Mouse (Mus musculus) midbrain, embryonic 14.5 days (tissue): ENCODE measurements around the gene Lmbr1l. TPM values are rescaled to one million over a fixed set of nuclear protein-coding genes. Genes with fewer than 3 reads are reported as not detected.
A peak's percentile ranks its signal among the peaks of the same experiment; 100 is the strongest.

ENCODE experiments used
- ATAC-seq: fragments of 200-750 bp; cut with Nextera tagmentation; 2 replicates; pipeline ENCODE4 v1.8.0; 2017; ENCODE audit warnings: moderate number of reproducible peaks, moderate library complexity; ENCODE audit not compliant: low FRiP score, low TSS enrichment
- DNase-seq: peaks from one replicate; pipeline ENCODE4 v3.0.0-alpha.2; 2015
- H3K27ac ChIP-seq: fragments of 300-500 bp; sonication (generic); replicated peaks from 2 replicates; pipeline ENCODE4 v1.5.1; 2014; ENCODE audit warnings: mild to moderate bottlenecking, low read depth, low read length, moderate library complexity
- H3K27me3 ChIP-seq: fragments of 300-500 bp; sonication (generic); 2 replicates; pipeline ENCODE4 v1.6.1; 2014; ENCODE audit warnings: low read length, control low read depth, mixed read lengths; ENCODE audit not compliant: control insufficient read depth, insufficient read depth
- H3K36me3 ChIP-seq: fragments of 300-500 bp; sonication (generic); 2 replicates; pipeline ENCODE4 v1.6.1; 2014; ENCODE audit warnings: low read length, control low read depth; ENCODE audit not compliant: control insufficient read depth, insufficient read depth
- H3K4me1 ChIP-seq: fragments of 300-500 bp; sonication (generic); 2 replicates; pipeline ENCODE4 v1.6.1; 2014; ENCODE audit warnings: mild to moderate bottlenecking, antibody characterized with exemption, low read length, control low read depth; ENCODE audit not compliant: control insufficient read depth, insufficient read depth
- H3K4me2 ChIP-seq: fragments of 300-500 bp; sonication (generic); 2 replicates; pipeline ENCODE4 v1.6.1; 2014; ENCODE audit warnings: mild to moderate bottlenecking, low read length, moderate library complexity
- H3K4me3 ChIP-seq: fragments of 300-500 bp; sonication (generic); replicated peaks from 2 replicates; pipeline ENCODE4 v1.5.1; 2014; ENCODE audit warnings: low read depth, low read length
- H3K9ac ChIP-seq: fragments of 300-500 bp; sonication (generic); replicated peaks from 2 replicates; pipeline ENCODE4 v1.6.1; 2014; ENCODE audit warnings: mild to moderate bottlenecking, low read length, moderate library complexity
- H3K9me3 ChIP-seq: fragments of 300-500 bp; sonication (generic); 2 replicates; pipeline ENCODE4 v1.6.1; 2016; ENCODE audit warnings: low read length, control low read depth, mixed read lengths; ENCODE audit not compliant: control insufficient read depth
- WGBS: fragments of 180-500 bp; shearing (Covaris S2); extraction: QIAGEN DNeasy Blood & Tissue Kit; methylation state at CpG from one replicate; pipeline ENCODE4 v1.1.7; 2014; 5-methylcytosine and 5-hydroxymethylcytosine counted together
- polyA plus RNA-seq: library from polyadenylated mRNA; unstranded; fragments of >200 nt; fragmentation: Nextera tagmentation; extraction: Ambion mirVana; gene quantifications from 2 replicates; pipeline ENCODE4 v1.2.1, GENCODE M21; 2014

Lmbr1l gene
- polyA plus RNA-seq, 1 experiment from 2014 or later, result 11.2 TPM

DNA sequence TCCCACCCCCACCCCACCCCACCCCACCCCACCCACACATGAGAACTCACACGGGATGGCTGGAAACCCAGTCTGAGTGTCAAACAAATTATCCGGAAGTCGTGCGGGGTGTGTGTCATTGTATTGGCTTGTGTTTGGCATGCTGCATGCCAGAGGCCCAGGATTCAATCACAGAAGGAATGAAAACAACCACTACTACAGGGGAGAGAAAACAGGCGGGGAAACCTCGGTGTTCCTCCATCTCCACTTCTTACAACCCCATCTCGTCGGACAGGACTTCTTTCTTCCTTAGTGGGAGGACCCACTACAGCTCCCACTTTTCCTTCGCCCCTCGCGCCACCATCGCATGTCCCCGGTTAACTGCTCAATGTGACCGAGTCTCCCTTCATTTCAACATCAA is 940 bp downstream of the Lmbr1l start:
- Histone ChIP-seq H3K4me2 (peak overlapping the region; percentile 78), H3K4me1 (peaks cover 20% of the 10 kb centered on the region), H3K4me3 (peak overlapping the region; percentile 91), H3K27ac (peak overlapping the region; percentile 97), H3K9ac (peak overlapping the region; percentile 84), H3K27me3 (no peaks in the 10 kb centered on the region), H3K36me3 (peaks cover 20% of the 10 kb centered on the region), H3K9me3 (no peaks in the 10 kb centered on the region)
- under 1% methylated on average over 14 of the region's 14 CpGs for WGBS
- DNase-seq, result peak; percentile 51
- no peak for ATAC-seq

DNA sequence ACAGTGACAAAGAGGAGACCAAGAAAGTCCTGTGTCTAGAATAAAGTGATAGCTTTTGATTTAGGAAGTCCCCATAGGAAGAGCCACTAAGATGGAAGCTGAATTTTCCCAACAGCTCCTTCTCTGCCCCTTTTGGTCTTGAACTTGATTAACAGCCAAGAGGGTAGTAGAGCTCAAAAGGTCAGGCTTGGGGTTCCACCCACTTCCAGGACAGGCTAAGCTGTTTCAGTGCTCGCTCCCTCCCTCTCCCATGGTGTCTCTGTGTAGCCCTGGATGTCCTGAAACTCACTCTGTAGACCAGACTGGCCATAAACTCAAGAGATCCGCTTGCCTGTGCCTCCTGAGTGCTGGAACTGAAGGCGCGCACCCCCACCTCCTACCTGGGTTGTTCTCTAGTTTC is 2.0 kb downstream of the Lmbr1l start:
- Histone ChIP-seq H3K4me3 (peak overlapping the region; percentile 91), H3K9ac (peak overlapping the region; percentile 84; the same call in 1 of the 2 replicates), H3K27me3 (no peaks in the 10 kb centered on the region), H3K4me2 (peak overlapping the region; percentile 78), H3K4me1 (peaks cover 20% of the 10 kb centered on the region), H3K9me3 (no peaks in the 10 kb centered on the region), H3K27ac (no peak overlapping the region), H3K36me3 (peaks cover 30% of the 10 kb centered on the region)
- ATAC-seq (no peak), DNase-seq (no peak)
- WGBS, result 91% methylated on average over 4 of the region's 4 CpGs

- no peaks in the 10 kb centered on the region for H3K9me3 ChIP-seq
- H3K27ac ChIP-seq, result no peak overlapping the region
- no peak overlapping the region for H3K4me2 ChIP-seq
- 94% methylated on average over 6 of the region's 6 CpGs for WGBS
- H3K9ac ChIP-seq, result no peak overlapping the region
- no peak overlapping the region for H3K4me3 ChIP-seq
- H3K27me3 ChIP-seq, result no peaks in the 10 kb centered on the region
- peaks cover 40% of the 10 kb centered on the region for H3K36me3 ChIP-seq
- H3K4me1 ChIP-seq, result peaks cover 20% of the 10 kb centered on the region
- no peak for DNase-seq
- no peak for ATAC-seq
Measured at GRCm38 (mm10) chr15:98914903-98915302, 3.1 kb downstream of the Lmbr1l start.

DNA sequence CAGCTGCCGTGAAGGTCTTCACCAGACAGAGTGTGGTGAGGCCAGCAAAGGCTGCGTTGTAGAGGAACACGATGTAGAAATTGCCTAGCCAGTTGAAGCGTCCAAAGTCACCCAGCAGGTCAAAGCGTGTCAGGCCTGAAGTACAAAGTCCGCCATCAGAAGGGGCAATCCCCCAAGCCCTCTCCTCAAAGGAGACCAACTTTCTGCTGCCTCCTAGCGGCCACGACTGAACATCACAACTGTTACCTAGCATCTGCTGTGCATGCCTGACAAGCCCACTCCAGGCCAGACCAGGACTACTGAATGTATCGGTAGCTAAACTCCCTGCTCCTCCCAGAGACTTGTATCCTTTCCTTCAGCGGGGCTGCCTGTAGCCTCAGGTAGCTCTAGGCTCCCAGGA is 13.3 kb downstream of the Lmbr1l start:
- 29% methylated on average over 10 of the region's 10 CpGs for WGBS
- no peak overlapping the region for H3K27ac ChIP-seq
- no peaks in the 10 kb centered on the region for H3K9me3 ChIP-seq
- no peak overlapping the region for H3K9ac ChIP-seq
- peaks cover 69% of the 10 kb centered on the region for H3K36me3 ChIP-seq
- H3K4me3 ChIP-seq, result no peak overlapping the region
- ATAC-seq (no peak), DNase-seq (peak; percentile 79)
- H3K4me1 ChIP-seq, result no peaks in the 10 kb centered on the region
- no peak overlapping the region for H3K4me2 ChIP-seq
- no peaks in the 10 kb centered on the region for H3K27me3 ChIP-seq

DNA sequence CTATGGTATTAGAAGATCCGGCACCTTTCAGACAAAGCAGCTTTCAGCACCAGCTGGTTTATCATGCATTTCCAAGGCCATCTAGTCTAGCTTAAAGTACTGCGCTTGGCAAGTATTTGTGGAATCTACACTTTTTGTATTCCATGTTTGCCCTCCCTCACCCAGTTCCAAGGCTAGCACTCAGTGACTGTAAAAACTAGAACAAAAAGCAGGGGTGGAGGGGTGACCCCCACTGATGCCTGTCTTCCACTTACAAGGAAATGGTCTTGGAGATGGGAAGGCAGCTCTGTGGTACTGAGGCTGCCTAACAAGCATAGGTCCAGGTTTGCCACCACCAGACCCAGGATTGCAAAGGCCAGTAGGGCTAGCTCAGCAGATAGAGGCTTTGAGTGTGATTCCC is 15.4 kb downstream of the Lmbr1l start:
- DNase-seq (no peak), ATAC-seq (no peak)
- H3K36me3 ChIP-seq, result peaks cover 48% of the 10 kb centered on the region
- peaks cover 19% of the 10 kb centered on the region for H3K27me3 ChIP-seq
- no peaks in the 10 kb centered on the region for H3K9me3 ChIP-seq
- peaks cover 5% of the 10 kb centered on the region; the same call in 1 of the 2 replicates for H3K4me1 ChIP-seq
- H3K9ac ChIP-seq, result no peak overlapping the region
- WGBS, result 88% methylated on average over 2 of the region's 2 CpGs
- no peak overlapping the region for H3K27ac ChIP-seq
- H3K4me2 ChIP-seq, result no peak overlapping the region
- H3K4me3 ChIP-seq, result no peak overlapping the region

- Histone ChIP-seq H3K36me3 (peaks cover 38% of the 10 kb centered on the region), H3K4me3 (no peak overlapping the region), H3K9me3 (no peaks in the 10 kb centered on the region), H3K4me2 (no peak overlapping the region), H3K27me3 (peaks cover 30% of the 10 kb centered on the region), H3K4me1 (peaks cover 5% of the 10 kb centered on the region; the same call in 1 of the 2 replicates), H3K27ac (no peak overlapping the region), H3K9ac (no peak overlapping the region)
- ATAC-seq (no peak), DNase-seq (no peak)
- 73% methylated on average over 1 of the region's 1 CpGs for WGBS
Measured at GRCm38 (mm10) chr15:98901530-98901929, 16.5 kb downstream of the Lmbr1l start.

DNA sequence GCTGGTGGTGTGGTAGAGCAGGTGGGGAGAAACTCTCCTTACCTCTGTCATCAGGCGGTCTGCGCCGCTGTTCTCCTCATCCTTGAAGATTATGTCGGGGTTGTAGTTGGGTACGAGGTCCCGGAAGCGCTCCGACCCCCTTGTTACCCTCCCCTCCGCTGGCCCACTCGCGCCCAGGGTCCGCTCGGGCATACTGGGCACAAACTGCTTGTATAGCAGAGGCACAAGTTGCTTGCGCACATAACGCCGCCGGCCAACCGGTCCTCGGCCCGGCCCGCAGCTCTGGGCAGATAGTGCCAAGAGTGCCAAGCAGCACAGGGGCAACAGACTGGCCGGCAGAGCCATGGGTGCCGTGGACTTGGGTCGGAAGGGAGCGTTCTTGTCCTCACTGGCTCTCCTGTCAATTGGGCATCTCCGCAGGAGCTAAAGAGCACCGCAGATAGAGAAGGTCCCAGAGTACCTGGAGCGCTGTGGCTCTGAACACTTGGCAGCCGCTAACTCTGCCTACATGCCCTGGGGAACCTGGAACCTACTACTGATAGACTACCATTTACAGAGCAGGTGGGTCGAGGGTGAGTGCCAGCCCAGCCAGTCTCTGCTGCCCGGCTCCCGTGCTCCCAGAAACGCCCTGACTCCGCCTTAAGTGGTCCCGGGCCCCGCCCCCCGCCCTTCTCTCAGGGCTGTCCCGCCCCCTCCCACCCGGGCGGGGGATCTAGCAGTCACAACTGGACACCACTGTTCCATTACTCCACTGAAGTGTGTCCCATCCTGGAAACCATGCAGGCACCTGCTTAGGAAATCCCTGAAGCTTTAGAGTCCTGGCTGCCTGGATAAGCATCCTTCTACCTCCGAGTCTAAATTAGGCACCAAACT is 19.9 kb downstream of the Lmbr1l start, which contains the start of gene Dhh:
Gene Dhh (minus strand): TSS at position 613 of the 873 bp plus-strand sequence.
- Histone ChIP-seq H3K4me3 (peak within 1 kb of the TSS; percentile 12; the same call in 1 of the 2 replicates), H3K36me3 (peaks cover 6% of the 10 kb centered on the region), H3K27ac (no peak within 1 kb of the TSS), H3K4me2 (peak within 1 kb of the TSS; percentile 35), H3K9ac (no peak within 1 kb of the TSS), H3K4me1 (peaks cover 25% of the 10 kb centered on the region), H3K27me3 (peaks cover 63% of the 10 kb centered on the region), H3K9me3 (no peaks in the 10 kb centered on the region)
- under 1% methylated on average over 41 of the region's 41 CpGs for WGBS
- ATAC-seq (no peak), DNase-seq (peak; percentile 31)

DNA sequence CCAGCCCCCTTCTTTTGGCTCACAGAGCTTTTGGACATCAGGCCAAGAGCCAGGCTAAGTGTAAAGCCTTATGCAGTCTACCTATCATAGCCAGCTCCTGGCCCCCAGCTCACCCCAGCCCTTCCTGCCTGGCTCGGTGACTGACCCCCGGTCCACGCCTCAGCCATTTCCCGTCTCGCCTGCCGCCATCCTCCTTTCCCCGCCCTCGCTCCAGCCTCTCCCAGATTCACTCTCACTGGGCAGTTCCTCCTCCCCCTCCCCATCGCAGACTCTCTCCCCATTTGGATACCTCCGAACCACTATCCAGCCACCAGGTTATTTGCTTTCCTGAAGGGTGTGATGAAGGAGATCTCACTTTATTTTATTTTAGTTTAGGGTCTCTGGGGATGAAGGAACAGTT is 20.5 kb downstream of the Lmbr1l start:
- H3K27me3 ChIP-seq, result peaks cover 70% of the 10 kb centered on the region
- no peak overlapping the region for H3K27ac ChIP-seq
- no peak for DNase-seq
- no peak overlapping the region for H3K9ac ChIP-seq
- 3% methylated on average over 10 of the region's 10 CpGs for WGBS
- H3K4me1 ChIP-seq, result peaks cover 25% of the 10 kb centered on the region
- ATAC-seq, result no peak
- no peaks in the 10 kb centered on the region for H3K36me3 ChIP-seq
- H3K4me2 ChIP-seq, result peak overlapping the region; percentile 35
- H3K9me3 ChIP-seq, result no peaks in the 10 kb centered on the region
- H3K4me3 ChIP-seq, result no peak overlapping the region
